Mouse (Mus musculus): ENCODE data around the gene Hnf1a.

DNA sequence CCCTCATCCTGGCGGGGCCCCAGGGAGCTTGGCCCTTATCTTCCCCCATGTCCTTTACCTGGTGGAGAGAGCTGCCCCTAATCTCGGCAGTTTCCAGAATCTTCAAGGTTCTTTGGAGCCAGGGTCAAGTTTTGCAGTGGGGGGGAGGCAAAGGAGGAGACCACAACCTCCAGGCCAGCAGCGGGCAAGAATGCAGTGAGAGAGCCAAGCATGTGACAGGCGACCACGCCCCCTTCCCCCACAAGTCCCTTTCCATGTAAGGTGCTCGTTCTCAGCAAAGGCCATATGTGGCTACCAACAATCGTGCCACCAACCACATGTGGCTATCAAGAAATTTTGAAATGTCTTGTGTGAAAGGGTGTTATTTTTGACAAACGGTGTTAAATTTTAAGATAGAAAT is 2.2 kb upstream of the Hnf1a start:
- no peak for TF ChIP-seq MAX (IDR thresholded peaks at IDR 0.05)
- TF ChIP-seq USF1 (IDR thresholded peaks at IDR 0.05; ENCODE audit: low read depth), result no peak

Measured in C2C12 (cell line).